Mouse (Mus musculus) hindlimb bud, embryonic 11.5 days (tissue): ENCODE results near the gene Agfg2.

Experiments used
- DNase-seq: peaks from one replicate; pipeline ENCODE4 v3.0.0-alpha.2; 2012; ENCODE audit warnings: low read depth, low spot score; ENCODE audit errors: extremely low spot score

The Agfg2 gene

DNA sequence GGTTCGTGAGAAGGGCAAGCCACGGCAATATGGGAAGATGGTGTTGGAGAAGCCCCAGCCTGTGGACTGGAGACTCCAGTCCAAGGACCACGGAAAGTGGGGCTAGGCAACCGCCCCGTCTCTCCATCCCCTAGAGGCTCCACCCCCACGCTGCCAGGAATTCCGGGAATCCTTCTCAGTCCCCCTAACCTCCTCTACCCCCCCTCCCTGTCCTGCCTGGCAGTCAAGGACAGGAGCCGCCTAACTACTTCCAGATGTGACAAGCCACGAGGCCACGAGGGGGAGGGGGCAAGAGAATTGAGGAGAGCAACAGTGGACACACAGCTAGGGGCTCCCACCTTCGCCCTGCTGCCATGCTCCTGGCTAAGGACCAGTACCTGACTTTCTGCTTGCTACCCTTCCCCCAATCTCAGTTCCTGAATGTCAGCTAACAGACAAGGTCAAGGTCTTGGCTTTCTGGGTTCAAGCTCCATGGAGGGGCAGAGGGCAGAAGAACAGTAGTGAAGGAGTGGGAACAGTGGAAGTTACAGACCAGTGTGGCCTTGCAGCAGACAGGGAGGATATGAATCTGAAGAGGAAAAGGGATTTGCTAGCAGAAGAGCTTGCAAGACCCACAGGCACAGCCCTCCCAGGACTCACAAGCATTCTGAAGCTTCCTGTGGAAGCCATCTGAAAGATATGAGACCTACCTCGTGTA is 73.8 kb downstream of the Agfg2 start:
- peak; percentile 93 for DNase-seq

DNA sequence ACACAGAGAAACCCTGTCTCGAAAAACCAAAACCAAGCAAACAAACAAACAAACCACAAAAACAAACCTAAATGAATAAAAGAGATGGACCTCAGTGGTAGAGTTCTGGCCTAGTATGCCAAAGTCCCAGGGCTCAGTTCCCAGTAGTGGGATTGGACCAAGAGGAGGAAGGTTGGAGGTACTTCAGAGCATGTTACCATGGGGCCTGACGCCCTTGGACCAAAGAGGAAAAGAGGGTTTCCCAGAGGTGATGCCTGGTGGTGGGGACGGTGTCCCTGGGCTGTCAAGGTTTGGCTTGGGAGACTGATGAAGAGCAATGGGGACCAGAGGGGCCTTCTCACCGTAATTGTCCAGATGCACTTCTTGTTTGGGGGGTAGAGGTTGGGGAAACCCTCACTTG is 74.5 kb downstream of the Agfg2 start:
- no peak for DNase-seq

- no peak for DNase-seq
These were observed 75.2 kb downstream of the Agfg2 start for GRCm38 (mm10) chr5:137609292-137609691.

GRCm38 (mm10) chr5:137608654-137609190 is 75.8 kb downstream of the Agfg2 start:
- no peak for DNase-seq

DNA sequence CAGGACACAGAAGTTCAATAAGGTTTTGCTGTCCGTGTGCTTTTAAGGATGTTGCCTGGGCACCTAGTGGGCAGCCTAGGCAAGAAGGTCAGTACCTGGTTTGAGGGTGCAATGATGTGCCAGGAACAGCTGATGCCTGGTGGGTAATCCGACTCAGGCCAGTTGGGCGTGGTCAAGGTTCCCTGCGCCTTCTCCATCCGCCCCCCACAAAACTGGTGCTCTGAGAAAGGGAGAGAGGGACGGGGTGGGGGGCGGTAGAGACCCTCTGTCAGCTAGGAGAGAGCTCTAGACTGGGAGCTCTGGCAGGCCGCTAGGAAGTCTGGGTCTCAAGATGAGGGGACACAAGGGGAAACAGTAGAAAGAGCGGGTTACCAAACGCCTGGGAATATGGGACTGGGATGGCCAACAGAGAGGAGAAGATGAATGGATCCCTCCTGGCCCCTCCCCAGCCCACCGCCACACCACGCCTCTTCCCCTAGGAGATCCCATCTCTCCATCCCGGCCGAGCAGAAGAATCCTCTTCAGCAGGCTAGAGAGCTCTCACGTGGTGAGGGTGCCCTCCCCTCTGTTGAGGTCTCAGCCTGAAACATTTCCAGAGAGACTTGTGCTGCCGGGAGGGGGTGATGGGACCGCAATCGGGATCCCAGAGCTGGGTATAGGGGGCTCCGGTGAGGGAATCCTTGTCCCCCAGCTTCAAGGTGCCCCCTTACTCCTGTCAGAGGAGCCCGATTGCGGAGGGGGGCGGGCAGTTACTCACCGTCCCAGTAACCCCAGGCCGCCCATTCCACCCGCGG is 76.5 kb downstream of the Agfg2 start:
- no peak for DNase-seq

- DNase-seq = no peak
These were observed 83.2 kb downstream of the Agfg2 start for GRCm38 (mm10) chr5:137601365-137601729.

- DNase-seq = peak; percentile 97
These were observed 83.7 kb downstream of the Agfg2 start, which contains the start of gene Mospd3 for GRCm38 (mm10) chr5:137600619-137601364. Mospd3 (minus strand) TSS chr5:137601058.
